Mouse (Mus musculus) urinary bladder, postnatal 36 days (tissue): ENCODE measurements at regions not wholly inside any gene's neighbourhood (a gene's known extent, or its start where the extent isn't known, plus 50 kb on each side); places are given as distances from the start of the nearest gene placed in this dataset.
A peak's percentile ranks its signal among the peaks of the same experiment; 100 is the strongest.
"Not testable (repeated sequence)": the region's sequence is repeated elsewhere in the genome, so short reads cannot be mapped to it uniquely, and the experiment has no call there.

Experiments used
- DNase-seq, 2 experiments: peaks; one replicate each; pipeline ENCODE4 v3.0.0; 2022; ENCODE audit warnings: low spot score in 2 of 2, mixed read lengths in 1 of 2

- DNase-seq, result no peak
Observed at GRCm38 (mm10) chr1:64463715-64464290, 68.6 kb upstream of the Creb1 start.

- DNase-seq, result not testable (repeated sequence)
Observed at GRCm38 (mm10) chr1:64461616-64462015, 70.8 kb upstream of the Creb1 start.

- no peak for DNase-seq
Observed at GRCm38 (mm10) chr1:64457872-64458271, 74.6 kb upstream of the Creb1 start.

GRCm38 (mm10) chr1:64449141-64449540, 83.3 kb upstream of the Creb1 start:
- no peak for DNase-seq

DNA sequence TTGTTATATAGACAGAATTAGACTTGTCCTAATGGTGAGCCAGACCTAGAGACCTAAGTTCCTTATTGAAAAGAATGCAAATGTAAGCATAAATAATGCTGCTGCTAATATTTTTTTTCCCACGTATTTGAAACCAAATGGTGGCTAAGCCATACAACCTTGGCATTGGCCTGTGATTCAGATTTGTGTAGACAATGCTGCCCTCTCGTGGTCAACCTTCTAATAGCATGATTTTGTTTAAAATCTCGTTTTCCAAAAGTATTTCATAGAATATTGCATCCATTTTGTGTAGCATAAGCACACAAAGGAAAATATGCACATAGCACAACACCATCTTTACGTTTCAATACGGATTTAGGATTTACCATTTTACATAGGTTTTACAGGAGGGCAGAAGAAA, 84.4 kb upstream of the Creb1 start:
- peak; percentile 39 to 46 for DNase-seq

DNA sequence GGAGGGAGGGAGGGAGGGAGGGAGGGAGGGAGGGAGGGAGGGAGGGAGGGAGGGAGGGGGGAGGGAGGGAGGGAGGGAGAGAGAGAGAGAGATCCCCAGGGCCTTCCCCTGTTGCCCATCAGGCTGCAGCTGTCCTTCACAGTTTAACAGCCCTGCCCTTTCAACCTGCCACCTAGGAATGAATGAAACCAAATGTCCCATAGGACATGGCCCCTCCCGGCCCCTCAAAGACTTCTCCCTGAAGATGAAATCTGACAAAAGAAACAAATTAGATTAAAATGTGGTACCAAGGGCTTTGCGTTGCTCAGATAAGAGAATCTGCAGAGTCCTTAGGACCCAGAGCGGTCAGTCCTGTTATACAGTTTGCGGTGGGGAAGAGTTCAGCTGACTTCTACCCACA, 86.0 kb upstream of the Creb1 start:
- no peak for DNase-seq

GRCm38 (mm10) chr1:64445919-64446318, 86.5 kb upstream of the Creb1 start:
- peak; percentile 49 to 78 for DNase-seq

DNA sequence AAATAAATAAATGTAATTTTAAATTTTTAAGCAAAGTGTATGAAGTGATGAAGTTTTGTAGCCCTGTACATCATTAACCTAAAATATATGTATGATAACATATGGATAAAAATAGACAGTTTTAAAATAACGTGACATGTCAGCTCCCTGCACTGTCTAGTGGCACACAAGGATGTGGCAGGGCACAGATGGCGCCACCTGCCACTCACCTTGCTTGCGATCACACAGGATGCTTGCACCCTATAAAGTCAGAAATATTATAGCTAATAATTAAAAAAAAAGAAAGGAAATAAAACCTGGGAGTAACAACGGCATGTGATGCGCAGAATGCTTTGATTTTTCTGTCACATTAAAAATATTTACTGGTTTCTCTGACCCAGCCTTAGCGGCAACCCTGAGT, 89.0 kb upstream of the Creb1 start:
- DNase-seq, result no peak

- no peak for DNase-seq
Observed at GRCm38 (mm10) chr1:64442179-64442874, 90.1 kb upstream of the Creb1 start.

DNA sequence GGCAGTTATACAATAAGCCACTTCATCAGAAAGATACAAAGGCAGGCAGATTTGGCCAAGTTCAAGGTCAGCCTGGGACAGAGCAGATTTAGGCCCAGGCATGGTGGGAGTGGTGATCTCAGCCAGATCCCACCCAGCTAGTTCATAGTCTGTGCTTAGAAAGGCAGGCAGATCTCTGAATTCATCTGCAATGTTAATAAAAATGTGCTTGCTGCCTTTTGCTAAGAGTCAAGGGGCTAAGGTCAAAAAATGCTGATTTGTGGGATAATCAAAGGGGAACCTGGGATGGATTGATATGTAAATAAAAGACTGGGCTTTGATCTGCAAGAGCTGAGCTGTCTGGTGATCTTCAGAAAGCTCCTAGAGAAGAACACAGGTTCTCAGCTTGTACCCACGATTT, 109.2 kb upstream of the Creb1 start:
- no peak for DNase-seq

DNA sequence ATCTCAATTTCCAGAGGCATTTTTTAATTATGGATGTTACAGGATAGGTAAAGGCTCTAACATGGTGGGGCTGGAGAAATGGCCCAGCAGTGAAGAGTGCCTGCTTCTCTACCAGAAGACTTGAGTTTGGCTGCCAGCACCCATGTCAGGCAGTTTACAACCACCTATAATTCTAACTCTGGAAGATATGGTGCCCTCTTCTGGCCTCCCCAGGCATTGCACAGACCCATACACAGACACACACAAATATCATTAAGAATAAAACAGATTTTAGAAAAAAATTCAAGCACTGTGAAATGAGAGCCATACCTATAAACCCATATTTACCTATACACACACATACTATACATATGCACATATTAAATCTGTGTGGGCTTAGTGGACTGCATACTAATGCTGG, 113.9 kb upstream of the Creb1 start:
- DNase-seq, result no peak

GRCm38 (mm10) chr1:64415906-64416305, 116.5 kb upstream of the Creb1 start:
- no peak for DNase-seq

- DNase-seq, result no peak
Observed at GRCm38 (mm10) chr1:64413181-64413560, 119.3 kb upstream of the Creb1 start.

DNA sequence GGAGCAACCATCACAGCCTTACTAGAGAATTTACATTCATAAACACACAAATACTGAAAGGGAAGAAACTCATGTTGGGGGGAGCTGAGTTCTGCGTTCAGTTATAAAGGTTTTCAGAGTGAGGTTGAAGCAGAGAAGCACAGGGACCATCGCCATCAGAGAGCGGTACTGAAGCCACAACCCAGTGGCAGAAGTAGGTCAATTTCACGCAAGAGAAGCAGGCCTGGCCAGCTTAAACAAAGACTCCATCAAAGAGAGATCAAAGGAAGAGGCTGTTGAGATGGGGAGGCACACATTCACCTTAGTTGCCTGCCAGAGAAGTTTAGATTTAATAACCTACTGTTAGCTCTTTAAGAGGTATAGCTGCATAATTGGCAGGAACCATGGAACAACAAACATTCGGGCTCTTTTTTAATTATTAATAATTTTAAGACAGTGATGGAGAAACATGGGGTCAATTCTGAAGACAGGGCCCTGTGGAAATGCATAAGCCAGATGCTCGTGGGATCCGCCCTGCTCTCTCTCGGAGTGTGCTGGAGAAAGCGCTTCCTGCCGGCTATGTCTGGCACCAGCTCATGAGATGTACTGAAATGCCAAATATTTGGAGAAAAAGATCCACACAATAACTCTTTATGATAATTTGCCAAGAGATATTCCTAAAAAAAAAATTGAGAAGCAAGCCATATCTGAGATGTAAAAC, 119.8 kb upstream of the Creb1 start:
- no peak for DNase-seq

DNA sequence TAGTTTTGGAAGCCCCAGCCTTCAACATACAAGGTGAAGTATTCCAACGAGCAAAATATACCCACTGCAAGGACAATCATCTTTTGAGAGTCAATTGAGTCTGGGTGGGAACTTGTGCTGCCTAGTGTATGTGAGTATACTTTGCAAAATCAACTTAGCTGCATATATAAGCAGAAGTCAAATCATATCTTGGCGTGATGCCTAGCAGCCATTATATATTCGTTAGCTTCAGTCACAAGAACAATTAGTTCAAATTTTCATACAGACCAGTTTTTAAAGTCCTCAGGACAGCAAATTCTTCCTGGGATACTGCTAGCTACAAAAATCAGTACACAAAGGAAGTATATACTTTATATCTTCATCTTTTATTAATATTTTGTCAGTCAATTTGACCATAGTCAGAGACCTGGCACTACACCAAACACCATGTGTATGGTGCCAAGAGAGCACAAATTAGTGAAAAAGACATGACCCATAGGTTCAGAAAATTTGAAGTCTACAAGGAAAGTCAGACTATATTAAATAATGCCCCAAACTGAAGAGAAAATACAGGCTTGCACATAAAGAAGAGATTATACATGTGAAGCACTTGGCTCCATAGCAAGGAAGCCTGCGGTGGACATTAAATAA, 120.5 kb upstream of the Creb1 start:
- DNase-seq, result no peak

DNA sequence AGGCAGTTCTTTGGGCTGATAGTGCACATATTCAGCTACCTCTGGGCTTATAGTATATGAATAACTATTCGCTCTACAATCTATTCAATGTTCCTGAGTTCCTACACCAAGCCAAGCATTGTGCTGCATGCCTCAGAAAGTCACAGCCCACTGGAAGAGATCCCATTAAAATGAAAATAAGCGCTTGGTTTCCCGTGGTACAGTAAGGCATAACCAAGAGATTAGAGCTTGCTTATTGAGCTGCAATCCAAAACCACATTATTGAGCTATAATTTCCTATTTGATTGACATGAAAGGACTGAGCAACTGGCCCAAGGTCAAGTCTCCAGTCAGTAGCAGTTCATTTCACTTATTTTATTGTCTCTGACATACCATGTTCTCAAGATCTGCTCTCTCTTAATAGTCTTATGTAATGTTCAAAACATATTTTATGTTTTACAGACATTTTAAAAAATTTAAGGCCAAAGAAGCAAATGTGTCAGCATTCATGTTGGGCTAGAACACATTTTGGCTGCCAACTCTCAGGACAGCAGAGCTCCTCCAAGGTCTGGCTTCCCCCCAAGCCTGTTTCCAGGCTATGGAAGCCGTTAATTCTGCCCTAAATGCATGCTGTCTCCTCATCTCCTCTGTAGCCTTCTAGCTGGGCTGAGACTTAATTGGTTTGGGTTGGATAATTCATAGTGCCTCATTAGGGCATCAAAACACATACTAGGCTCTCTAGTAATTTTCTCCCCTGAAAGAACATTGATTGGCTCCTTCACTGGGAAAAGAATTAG, 123.5 kb upstream of the Creb1 start:
- DNase-seq, result no peak

DNA sequence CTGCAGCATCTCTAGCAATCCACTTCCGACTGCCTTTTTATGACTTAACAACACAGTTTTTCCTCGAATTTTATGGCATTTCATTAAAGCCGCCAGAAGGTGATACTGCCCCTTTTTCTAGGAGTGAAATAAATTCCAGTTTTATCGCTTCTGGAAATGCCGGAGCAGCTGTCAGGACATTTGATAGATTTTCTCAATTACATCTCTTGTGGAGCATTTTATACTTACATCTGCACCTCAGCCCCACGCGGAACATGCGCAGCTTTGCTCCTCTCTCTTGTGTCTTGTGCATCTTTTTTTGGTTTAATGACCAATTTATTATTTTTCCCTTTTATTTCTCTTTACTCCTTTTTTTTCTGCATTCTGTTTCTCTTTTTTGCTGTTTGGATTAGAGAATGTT, 140.9 kb upstream of the Creb1 start:
- no peak for DNase-seq

DNA sequence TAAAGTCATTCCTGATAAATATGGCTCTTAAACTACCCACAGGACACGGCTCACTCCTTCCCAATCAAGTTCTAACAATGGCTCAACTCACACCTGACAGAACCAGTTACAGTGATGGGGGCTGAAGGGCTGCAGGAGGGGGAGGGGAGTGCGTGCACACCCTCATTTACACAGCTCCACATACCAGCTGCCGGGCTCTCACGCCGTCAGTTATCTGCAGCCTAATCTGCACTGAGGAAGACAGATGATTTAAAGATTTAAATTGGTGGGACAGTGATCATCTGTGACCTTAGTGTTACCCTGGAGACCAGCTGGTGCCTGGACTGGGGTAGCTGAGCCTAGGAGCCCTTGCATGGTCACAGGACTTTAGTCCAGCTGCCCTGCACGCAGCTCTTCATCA, 151.2 kb upstream of the Creb1 start:
- DNase-seq, result no peak

- not testable (repeated sequence) for DNase-seq
Observed at GRCm38 (mm10) chr1:64376426-64376825, 156.0 kb upstream of the Creb1 start.

DNA sequence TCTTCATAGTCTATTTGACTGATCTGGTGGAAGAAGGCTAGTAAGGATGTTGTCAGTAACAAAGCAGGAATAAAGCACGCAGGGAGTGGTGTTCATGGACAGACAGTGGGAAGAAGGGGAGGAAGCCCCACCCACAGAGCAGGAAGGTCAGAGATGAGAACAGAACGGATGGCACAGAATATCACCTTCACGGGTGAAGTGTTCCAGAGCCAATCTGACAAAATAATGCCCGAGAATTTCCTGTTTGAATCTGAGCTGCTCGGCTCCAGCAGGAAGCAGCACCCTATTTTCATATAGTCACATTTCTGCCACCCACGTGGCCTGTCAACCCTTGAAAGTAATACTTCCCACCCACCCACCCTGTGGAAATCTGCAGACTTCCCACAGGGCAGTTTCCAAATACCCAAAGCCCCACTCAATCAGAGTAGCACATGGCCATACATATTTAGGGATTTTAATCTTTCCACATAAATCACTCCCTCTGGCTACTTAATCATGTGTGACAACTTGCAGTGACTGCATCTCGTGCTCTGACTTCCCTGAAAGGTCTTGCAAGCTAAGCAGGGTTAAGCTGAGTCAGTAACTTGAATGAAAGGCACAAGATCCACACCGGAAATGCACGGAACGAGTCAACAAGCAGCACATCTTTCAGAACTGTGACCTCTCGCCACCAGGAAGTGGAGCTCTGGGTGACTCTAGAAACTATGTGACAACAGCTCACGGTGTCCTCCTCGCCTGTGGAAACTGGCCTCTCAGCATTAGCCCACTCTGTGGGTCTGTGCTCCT, 158.0 kb upstream of the Creb1 start:
- peak in 1 of 2 experiments; percentile 6 for DNase-seq

DNA sequence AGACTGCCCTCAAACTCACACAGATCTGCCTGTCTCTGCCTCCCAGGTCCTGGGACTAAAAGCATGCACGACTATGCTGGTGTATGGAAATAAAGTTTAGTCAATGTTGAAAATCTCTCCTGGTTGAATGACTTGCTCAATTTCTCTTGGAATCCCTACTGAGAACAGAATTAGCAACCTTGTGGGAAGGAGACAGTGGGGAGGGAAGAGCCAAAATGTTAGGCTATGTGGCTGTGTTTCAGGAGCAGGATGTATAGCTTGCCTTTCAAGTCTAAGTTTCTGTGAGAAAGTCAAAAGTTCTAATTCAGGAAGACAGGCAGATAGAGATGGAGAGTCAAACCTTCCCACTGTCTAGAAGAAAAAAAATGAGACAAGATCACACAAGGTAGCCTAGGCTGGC, 168.3 kb upstream of the Creb1 start:
- no peak for DNase-seq
